Mouse (Mus musculus) limb, embryonic 10.5 days (tissue): Measurements from ENCODE around the gene Eif4enif1. TPM values are rescaled to one million over a fixed set of nuclear protein-coding genes. Genes with fewer than 3 reads are reported as not detected.

Experiments used
- DNase-seq: peaks from one replicate; pipeline ENCODE4 v3.0.0-alpha.2; 2017; ENCODE audit warnings: low spot score
- H3K27ac ChIP-seq: fragments of 300-500 bp; sonication (generic); 2 replicates; pipeline ENCODE4 v1.5.1; 2016; ENCODE audit warnings: mild to moderate bottlenecking
- H3K27me3 ChIP-seq: fragments of 300-500 bp; sonication (generic); 2 replicates; pipeline ENCODE4 v1.6.1; 2016; ENCODE audit warnings: low read depth, mild to moderate bottlenecking; ENCODE audit not compliant: poor library complexity, severe bottlenecking
- H3K36me3 ChIP-seq: fragments of 300-500 bp; sonication (generic); 2 replicates; pipeline ENCODE4 v1.6.1; 2016; ENCODE audit warnings: mild to moderate bottlenecking, moderate library complexity
- H3K4me1 ChIP-seq: fragments of 300-500 bp; sonication (generic); 2 replicates; pipeline ENCODE4 v1.6.1; 2016
- H3K4me3 ChIP-seq: fragments of 300-500 bp; sonication (generic); 2 replicates; pipeline ENCODE4 v1.5.1; 2016; ENCODE audit warnings: mild to moderate bottlenecking, moderate library complexity
- H3K9me3 ChIP-seq: fragments of 300-500 bp; sonication (generic); replicated peaks from 2 replicates; pipeline ENCODE4 v1.6.1; 2016; ENCODE audit warnings: mild to moderate bottlenecking
- WGBS: fragments of 180-500 bp; shearing (Covaris S2); methylation state at CpG from one replicate; pipeline ENCODE4 v1.1.7; 2016; 5-methylcytosine and 5-hydroxymethylcytosine counted together
- polyA plus RNA-seq: library from polyadenylated mRNA; unstranded; fragments of >200 nt; fragmentation: Nextera tagmentation; extraction: Ambion mirVana; gene quantifications from 2 replicates; pipeline ENCODE4 v1.2.1, GENCODE M21; 2016

Eif4enif1 gene
- polyA plus RNA-seq, 1 experiment from 2014 or later, result 74.1 TPM

DNA sequence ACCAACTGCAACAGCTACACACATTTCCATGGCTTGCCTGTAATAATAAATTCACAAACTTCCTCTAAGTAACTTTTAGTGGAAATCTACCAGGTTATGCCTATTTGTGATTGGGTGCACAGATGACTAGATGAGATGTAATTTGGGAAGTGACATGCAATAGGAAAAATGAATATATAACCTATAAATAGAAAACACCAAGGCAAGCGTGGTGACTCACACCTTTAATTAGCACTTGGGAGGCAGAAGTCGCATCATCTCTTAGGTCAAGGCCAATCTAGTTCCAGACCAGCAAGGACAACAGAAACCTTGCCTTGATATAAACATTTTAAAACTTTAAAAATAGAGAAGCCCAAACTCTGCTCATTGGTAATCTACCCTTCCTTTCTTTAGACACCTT lies 45.2 kb downstream of the Eif4enif1 start:
- no peak for DNase-seq
- H3K4me3 ChIP-seq, result no peak overlapping the region
- H3K4me1 ChIP-seq, result no peaks in the 10 kb centered on the region
- peaks cover 100% of the 10 kb centered on the region for H3K36me3 ChIP-seq
- WGBS, result 94% methylated on average over 2 of the region's 2 CpGs
- H3K27me3 ChIP-seq, result no peaks in the 10 kb centered on the region
- no peaks in the 10 kb centered on the region for H3K9me3 ChIP-seq
- H3K27ac ChIP-seq, result no peak overlapping the region

GRCm38 (mm10) chr11:3259537-3259936 lies 57.3 kb downstream of the Eif4enif1 start:
- H3K4me3 ChIP-seq, result no peak overlapping the region
- no peaks in the 10 kb centered on the region for H3K27me3 ChIP-seq
- WGBS, result 83% methylated on average over 1 of the region's 1 CpGs
- no peak for DNase-seq
- H3K27ac ChIP-seq, result no peak overlapping the region
- H3K9me3 ChIP-seq, result no peaks in the 10 kb centered on the region
- H3K4me1 ChIP-seq, result peaks cover 6% of the 10 kb centered on the region
- peaks cover 99% of the 10 kb centered on the region for H3K36me3 ChIP-seq

GRCm38 (mm10) chr11:3265291-3266078 lies 63.3 kb downstream of the Eif4enif1 start:
- 3% methylated on average over 26 of the region's 26 CpGs for WGBS
- Histone ChIP-seq H3K27ac (peak overlapping the region; percentile 98), H3K4me1 (peaks cover 18% of the 10 kb centered on the region), H3K27me3 (no peaks in the 10 kb centered on the region), H3K36me3 (peaks cover 42% of the 10 kb centered on the region), H3K4me3 (peak overlapping the region; percentile 95), H3K9me3 (no peaks in the 10 kb centered on the region)
- DNase-seq, result peak; percentile 69

DNA sequence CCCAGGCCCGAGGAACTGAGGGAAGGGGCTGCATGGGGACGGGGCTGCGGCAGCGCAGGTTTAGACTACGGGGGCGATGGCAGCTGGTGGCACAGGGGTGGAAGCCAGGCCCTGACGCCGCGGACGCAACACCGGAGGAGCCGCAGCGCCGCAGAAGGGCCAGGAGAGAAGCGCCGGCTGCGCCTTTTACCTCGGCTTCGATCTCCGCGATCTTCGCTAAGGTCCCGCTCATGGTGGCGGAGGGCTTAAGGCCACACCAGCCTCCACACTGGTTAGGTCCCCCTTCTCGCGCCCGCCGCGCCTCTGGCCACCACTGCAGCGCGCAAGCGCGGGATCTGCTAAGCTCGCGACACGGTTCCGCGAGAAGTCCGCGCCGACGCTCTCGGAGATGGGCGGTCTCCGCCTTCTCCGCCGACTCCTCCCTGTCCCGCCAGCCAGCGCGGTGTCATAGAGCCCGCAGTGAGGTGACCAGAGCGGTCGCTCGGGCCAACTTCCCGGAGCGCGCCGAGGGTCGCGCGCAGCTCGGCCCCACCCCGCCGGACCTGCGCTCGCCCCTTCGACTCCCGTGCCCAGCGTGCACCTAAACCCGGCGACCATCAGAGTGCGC lies 64.0 kb downstream of the Eif4enif1 start, which contains the start of gene Drg1:
Gene Drg1 (minus strand): TSS at position 337 of the 607 bp plus-strand sequence.
- under 1% methylated on average over 72 of the region's 72 CpGs for WGBS
- H3K36me3 ChIP-seq, result peaks cover 35% of the 10 kb centered on the region
- peak within 1 kb of the TSS; percentile 98 for H3K27ac ChIP-seq
- H3K4me1 ChIP-seq, result peaks cover 18% of the 10 kb centered on the region
- H3K27me3 ChIP-seq, result no peaks in the 10 kb centered on the region
- DNase-seq, result peak; percentile 95
- no peaks in the 10 kb centered on the region for H3K9me3 ChIP-seq
- peak within 1 kb of the TSS; percentile 95 for H3K4me3 ChIP-seq

DNA sequence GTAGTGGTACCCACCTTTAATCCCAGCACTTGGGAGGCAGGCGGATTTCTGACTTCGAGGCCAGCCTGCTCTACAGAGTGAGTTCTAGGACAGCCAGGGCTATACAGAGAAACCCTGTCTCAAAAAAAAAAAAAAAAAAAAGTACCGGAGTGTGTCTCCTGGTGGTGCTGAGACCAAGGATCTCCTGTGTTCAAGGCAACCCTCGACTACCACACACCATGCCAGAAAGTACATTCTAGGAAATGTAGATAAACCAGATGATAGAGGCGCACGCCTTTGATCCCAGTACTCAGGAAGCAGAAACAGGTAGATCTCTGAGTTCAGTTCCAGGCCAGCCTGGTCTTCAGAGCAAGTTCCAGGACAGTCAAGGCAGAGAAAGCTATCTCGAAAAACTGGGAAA lies 64.9 kb downstream of the Eif4enif1 start:
- Histone ChIP-seq H3K36me3 (peaks cover 26% of the 10 kb centered on the region), H3K9me3 (no peaks in the 10 kb centered on the region), H3K27me3 (no peaks in the 10 kb centered on the region), H3K4me3 (peak overlapping the region; percentile 95), H3K27ac (peak overlapping the region; percentile 98), H3K4me1 (peaks cover 18% of the 10 kb centered on the region)
- 59% methylated on average over 7 of the region's 7 CpGs for WGBS
- DNase-seq, result no peak

DNA sequence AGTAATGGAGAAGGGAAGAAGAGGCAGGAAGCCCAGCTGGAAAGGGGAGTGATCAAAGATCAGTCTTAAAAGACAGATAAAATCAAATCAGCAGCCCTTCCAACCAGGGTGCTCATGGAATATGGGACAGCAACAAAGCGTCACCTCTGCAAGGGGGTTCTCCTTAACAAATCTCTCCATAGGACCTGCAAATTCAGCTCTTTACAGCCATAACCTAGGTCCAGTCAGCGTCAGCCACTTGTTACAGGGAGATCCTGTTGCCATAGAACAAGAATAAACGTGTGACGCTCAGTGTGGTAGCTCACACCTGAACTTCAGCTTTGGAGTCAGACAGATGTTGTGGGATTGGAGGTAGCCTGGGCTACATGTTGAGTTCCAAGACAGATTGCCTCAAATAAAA lies 67.0 kb downstream of the Eif4enif1 start:
- H3K27ac ChIP-seq, result no peak overlapping the region
- no peak for DNase-seq
- H3K36me3 ChIP-seq, result peaks cover 4% of the 10 kb centered on the region
- no peak overlapping the region for H3K4me3 ChIP-seq
- no peaks in the 10 kb centered on the region for H3K27me3 ChIP-seq
- WGBS, result 42% methylated on average over 4 of the region's 4 CpGs
- no peaks in the 10 kb centered on the region for H3K9me3 ChIP-seq
- H3K4me1 ChIP-seq, result peaks cover 15% of the 10 kb centered on the region

DNA sequence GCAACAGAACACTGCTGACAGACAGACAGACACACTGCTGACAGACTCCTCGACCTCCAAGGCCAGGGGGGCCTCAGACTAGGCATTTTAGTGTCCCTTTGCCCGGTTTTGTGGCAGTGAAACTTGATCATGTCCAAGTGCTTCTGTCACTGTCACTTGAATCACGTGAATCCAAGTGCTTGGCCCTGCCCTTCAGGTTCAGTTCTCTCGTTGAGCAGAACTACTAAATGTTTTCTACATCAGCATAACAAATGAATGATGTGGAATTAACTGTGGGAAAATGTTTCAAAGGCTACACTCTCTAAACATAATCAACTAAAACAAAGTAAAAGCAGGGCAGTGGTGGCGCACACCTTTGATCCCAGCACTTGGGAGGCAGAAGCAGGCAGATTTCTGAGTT lies 76.2 kb downstream of the Eif4enif1 start:
- WGBS, result 72% methylated on average over 5 of the region's 5 CpGs
- H3K27me3 ChIP-seq, result no peaks in the 10 kb centered on the region
- DNase-seq, result no peak
- H3K4me3 ChIP-seq, result no peak overlapping the region
- H3K9me3 ChIP-seq, result peaks cover 2% of the 10 kb centered on the region; the same call in 1 of the 2 replicates
- H3K27ac ChIP-seq, result no peak overlapping the region
- no peaks in the 10 kb centered on the region for H3K36me3 ChIP-seq
- H3K4me1 ChIP-seq, result no peaks in the 10 kb centered on the region

DNA sequence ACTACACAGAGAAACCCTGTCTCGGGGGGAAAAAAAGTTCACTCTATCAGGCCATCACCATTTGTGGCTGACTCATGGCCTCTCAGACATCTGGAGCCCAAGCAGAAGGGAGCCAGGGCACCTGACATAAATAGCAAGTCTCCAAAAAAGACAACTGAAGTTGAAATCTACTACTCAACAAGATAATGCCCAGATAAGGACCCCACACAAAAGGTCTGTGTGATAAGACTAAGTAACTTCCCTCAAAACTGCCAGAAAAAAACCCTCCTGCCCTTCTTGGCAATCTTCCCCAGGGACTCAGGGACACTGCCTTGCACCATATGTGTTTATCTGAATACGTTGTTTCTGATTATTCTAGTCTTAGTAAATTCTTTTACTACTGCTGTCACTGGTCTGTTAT lies 77.5 kb downstream of the Eif4enif1 start:
- 87% methylated on average over 2 of the region's 2 CpGs for WGBS
- H3K27me3 ChIP-seq, result no peaks in the 10 kb centered on the region
- no peak overlapping the region for H3K27ac ChIP-seq

DNA sequence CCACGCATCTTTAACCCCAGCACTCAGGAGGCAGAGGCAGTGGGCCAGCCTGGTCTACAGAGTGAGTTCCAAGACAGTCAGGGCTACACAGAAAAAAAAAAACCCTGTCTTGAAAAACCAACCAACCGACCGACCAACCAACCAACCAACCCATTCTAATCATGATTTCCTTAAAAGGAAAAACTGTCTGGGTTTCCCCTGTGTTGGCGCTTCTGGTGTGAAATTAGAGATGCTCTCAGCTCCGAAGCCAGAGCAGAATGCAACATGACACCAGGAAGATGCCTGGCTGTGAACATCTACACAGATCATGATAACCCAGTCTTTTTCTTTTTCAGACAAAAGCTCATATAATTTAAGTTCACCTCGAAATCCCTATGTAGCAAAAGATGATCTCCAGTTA lies 80.7 kb downstream of the Eif4enif1 start:
- Histone ChIP-seq H3K27ac (no peak overlapping the region), H3K9me3 (peaks cover 2% of the 10 kb centered on the region; the same call in 1 of the 2 replicates), H3K27me3 (no peaks in the 10 kb centered on the region), H3K4me3 (no peak overlapping the region), H3K4me1 (peaks cover 9% of the 10 kb centered on the region), H3K36me3 (no peaks in the 10 kb centered on the region)
- no peak for DNase-seq
- 79% methylated on average over 6 of the region's 6 CpGs for WGBS

More for the DNA sequence above, 77.5 kb downstream of the Eif4enif1 start:
- peaks cover 2% of the 10 kb centered on the region; the same call in 1 of the 2 replicates for H3K9me3 ChIP-seq
- H3K4me3 ChIP-seq, result no peak overlapping the region
- no peaks in the 10 kb centered on the region for H3K4me1 ChIP-seq
- DNase-seq, result no peak
- no peaks in the 10 kb centered on the region for H3K36me3 ChIP-seq

DNA sequence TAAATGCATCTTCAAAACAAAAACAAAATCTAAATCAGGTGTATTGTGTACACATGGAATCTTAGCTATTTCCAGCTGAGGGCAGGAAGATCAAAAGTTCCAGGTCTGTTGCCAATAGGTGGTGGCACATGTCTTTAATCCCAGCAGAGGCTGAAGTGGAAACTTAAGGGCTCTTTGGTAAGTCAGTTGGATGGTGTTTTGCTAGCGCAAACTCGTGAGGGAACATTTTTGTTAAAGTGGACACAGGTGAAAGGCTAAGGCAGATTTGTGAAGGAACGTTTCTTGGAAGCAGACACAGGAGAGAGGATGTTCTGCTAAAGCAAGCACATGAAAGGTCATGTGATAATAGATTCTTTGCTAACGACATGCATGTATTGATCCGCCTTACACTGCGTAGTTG lies 81.5 kb downstream of the Eif4enif1 start:
- Histone ChIP-seq H3K27me3 (no peaks in the 10 kb centered on the region), H3K27ac (no peak overlapping the region), H3K9me3 (peaks cover 2% of the 10 kb centered on the region; the same call in 1 of the 2 replicates), H3K4me3 (no peak overlapping the region), H3K36me3 (no peaks in the 10 kb centered on the region), H3K4me1 (peaks cover 16% of the 10 kb centered on the region)
- WGBS, result 94% methylated on average over 6 of the region's 6 CpGs
- no peak for DNase-seq

DNA sequence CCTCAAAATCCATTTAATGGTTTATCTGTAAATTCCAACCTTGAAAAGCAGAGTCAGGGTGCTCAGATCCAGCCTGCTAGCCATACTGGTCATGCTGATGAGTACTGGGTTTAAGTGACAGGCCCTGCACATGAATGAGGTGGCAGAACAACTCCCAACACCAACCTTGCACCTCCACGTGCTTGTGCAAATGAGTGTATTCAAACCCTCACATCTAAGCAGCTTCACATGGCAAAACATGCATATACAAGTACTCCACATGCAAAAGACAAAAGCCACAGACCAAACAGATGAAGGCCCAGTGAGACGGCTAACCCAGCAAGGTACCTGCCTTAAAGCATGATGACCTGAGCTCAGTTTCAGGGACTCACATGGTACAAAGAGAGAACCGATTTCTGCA lies 83.7 kb downstream of the Eif4enif1 start:
- Histone ChIP-seq H3K36me3 (peaks cover under 1% of the 10 kb centered on the region; the same call in 1 of the 2 replicates), H3K27me3 (no peaks in the 10 kb centered on the region), H3K9me3 (peaks cover 2% of the 10 kb centered on the region; the same call in 1 of the 2 replicates), H3K27ac (no peak overlapping the region), H3K4me1 (peaks cover 19% of the 10 kb centered on the region), H3K4me3 (no peak overlapping the region)
- whole genome bisulfite sequencing, result 95% methylated on average over 3 of the region's 3 CpGs
- no peak for DNase-seq

GRCm38 (mm10) chr11:3287131-3287530 lies 84.9 kb downstream of the Eif4enif1 start:
- H3K36me3 ChIP-seq, result peaks cover 12% of the 10 kb centered on the region
- H3K4me1 ChIP-seq, result peaks cover 21% of the 10 kb centered on the region
- WGBS, result 68% methylated on average over 6 of the region's 6 CpGs
- H3K4me3 ChIP-seq, result no peak overlapping the region
- DNase-seq, result no peak
- H3K27ac ChIP-seq, result no peak overlapping the region
- no peaks in the 10 kb centered on the region for H3K27me3 ChIP-seq
- no peaks in the 10 kb centered on the region for H3K9me3 ChIP-seq

DNA sequence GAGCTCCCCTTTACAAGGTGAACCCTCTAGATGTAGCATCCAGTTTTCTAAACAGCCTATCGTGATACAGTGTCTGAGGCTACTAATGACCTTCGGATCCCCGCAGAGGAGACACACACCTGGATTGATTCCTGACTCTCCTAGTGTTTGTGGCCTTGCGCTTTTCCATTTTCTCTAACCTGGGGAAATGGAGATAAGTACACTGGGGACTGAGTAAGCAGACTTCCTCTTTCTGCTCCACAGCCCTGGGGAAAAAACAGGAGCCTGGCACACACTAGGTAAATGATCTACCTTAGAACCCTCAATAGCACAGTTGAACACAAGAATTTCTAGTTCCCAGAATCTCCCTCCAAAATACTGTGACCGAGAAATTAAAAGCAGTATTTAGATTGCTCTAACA lies 85.7 kb downstream of the Eif4enif1 start:
- peaks cover 25% of the 10 kb centered on the region for H3K4me1 ChIP-seq
- DNase-seq, result no peak
- no peaks in the 10 kb centered on the region for H3K27me3 ChIP-seq
- H3K27ac ChIP-seq, result peak overlapping the region; percentile 98
- 65% methylated on average over 5 of the region's 5 CpGs for WGBS
- peaks cover 17% of the 10 kb centered on the region for H3K36me3 ChIP-seq
- H3K4me3 ChIP-seq, result peak overlapping the region; percentile 86
- H3K9me3 ChIP-seq, result no peaks in the 10 kb centered on the region
